Mouse (Mus musculus): ENCODE data around the gene BC049762. TPM values are rescaled to one million over a fixed set of nuclear protein-coding genes. Genes with fewer than 3 reads are reported as not detected.

The BC049762 gene
- total RNA-seq, 2 experiments from 2014 or later, result not detected

DNA sequence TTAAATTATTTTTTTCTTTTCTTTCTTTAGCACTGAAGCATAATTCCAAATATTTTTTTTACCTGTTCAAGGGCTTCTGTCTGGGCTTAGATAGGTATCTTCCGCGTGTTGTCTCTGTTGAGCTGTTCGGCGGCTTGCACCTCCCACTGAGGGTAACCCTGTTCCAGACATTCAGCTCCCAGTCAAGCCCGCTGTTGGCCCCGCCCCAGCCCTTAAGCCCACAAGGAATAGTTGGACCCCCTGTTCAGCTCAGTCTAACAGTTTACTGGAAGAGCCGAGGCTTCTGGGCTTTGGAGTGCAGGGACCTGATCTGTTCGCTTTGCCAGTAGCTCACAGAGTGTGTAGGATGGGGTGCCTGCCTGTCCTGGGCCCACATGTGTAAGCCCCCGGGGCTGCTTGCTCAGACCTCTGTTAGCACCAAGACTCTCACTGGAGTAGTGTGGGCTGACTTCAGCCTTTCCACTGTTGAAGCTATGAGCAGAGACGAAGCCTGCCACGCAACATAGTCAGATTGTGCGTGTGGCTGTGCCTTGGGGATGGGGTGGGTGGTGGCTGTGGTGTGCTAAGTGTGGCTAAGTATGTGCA is 43.4 kb downstream of the BC049762 start:
- DNase-seq, result no peak

GRCm38 (mm10) chr11:51214021-51214420 is 48.8 kb downstream of the BC049762 start:
- no peak for DNase-seq

- no peak for DNase-seq
These were observed 51.4 kb downstream of the BC049762 start for GRCm38 (mm10) chr11:51211426-51211825.

DNA sequence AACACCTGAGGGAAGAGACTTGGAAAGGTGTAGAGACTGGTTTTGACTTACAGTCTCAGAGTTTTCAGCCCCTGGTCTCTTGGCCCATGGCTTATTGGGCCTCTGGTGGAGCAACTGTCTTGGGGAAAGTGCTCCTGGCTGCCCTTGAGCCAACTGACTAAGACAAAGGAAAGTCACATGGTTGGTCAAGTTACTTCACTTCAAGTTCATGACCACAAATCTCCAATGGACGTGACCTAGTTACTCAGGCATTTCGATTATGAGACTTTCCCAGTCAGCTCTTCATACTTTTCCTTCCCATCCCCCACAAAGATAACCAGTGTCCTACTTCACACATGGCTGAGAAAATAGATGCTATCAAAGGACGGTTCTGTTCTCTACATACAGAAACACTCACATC is 55.1 kb downstream of the BC049762 start:
- DNase-seq, result no peak

Other genes with a start within 250 kb of the BC049762 start
- not detected for gene Olfr54, start 248.8 kb downstream of the BC049762 start, total RNA-seq (2021)
- gene Olfr1375, start 214.9 kb downstream of the BC049762 start, total RNA-seq (2021), result not detected
- gene Zfp354a, start 203.8 kb downstream of the BC049762 start, total RNA-seq (2021), result 1 to 10 TPM; 2.1 to 3.1 TPM
- not detected for gene Gm12569, start 42.6 kb downstream of the BC049762 start, total RNA-seq (2021)
- 10 to 100 TPM; 35.2 to 58.9 TPM for gene Clk4, start 1.3 kb downstream of the BC049762 start, total RNA-seq (2021)
- 10 to 100 TPM; 12.0 to 15.2 TPM for gene Col23a1, start 26.9 kb upstream of the BC049762 start, total RNA-seq (2021)